Mouse (Mus musculus) adrenal gland, postnatal 0 days (tissue): ENCODE measurements around the gene Cox14. TPM values are rescaled to one million over a fixed set of nuclear protein-coding genes. Genes with fewer than 3 reads are reported as not detected.

Experiments used
- polyA plus RNA-seq: library from polyadenylated mRNA; unstranded; fragments of >200 nt; fragmentation: Nextera tagmentation; extraction: Ambion mirVana; gene quantifications from 2 replicates; pipeline ENCODE4 v1.2.1, GENCODE M21; 2015

Cox14 gene
- 591 and 623 TPM in 2 replicates for polyA plus RNA-seq

DNA sequence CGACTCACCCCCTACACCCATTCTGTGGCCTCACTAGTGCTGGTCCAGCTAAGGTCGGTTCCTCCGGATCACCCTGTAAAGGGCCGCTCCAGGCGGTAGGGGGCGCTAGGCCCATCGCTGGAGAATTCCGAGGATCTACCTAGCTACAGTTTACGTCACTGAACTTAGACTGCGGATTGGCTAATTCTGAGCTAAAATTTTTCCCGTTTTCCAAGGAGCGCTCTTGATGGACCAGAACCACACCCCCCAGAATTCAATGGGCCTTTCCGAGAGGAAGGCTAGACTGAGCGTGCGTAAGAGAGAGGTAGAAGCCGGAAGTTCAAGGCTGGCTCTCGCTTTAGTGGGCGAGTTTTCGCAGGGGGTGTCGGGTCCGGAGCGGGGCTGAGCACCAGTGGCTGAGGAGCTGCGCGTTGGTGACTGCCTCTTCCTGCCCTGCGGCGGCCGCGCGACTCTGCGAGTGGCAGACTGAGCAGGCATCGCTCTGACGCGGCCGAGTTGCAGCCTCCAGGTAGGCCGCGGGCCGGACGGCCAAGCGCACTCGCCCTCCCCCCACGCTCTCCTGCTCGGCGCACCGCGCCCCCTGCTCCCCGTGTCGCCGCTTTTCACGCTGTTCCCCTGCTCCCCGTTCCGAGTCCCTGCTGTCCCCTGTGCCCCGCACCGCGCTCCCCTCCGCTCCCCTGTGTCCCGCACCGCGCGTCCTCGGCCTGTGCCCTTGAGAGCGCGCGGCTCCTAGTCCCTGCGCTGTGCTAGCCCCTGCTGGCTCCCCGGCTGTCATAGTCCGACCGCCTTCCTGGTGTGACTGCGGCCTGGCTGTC lies at the start of gene Cox14:
TSS of gene Cox14 (plus strand) at position 278 of the 815 bp plus-strand sequence.

DNA sequence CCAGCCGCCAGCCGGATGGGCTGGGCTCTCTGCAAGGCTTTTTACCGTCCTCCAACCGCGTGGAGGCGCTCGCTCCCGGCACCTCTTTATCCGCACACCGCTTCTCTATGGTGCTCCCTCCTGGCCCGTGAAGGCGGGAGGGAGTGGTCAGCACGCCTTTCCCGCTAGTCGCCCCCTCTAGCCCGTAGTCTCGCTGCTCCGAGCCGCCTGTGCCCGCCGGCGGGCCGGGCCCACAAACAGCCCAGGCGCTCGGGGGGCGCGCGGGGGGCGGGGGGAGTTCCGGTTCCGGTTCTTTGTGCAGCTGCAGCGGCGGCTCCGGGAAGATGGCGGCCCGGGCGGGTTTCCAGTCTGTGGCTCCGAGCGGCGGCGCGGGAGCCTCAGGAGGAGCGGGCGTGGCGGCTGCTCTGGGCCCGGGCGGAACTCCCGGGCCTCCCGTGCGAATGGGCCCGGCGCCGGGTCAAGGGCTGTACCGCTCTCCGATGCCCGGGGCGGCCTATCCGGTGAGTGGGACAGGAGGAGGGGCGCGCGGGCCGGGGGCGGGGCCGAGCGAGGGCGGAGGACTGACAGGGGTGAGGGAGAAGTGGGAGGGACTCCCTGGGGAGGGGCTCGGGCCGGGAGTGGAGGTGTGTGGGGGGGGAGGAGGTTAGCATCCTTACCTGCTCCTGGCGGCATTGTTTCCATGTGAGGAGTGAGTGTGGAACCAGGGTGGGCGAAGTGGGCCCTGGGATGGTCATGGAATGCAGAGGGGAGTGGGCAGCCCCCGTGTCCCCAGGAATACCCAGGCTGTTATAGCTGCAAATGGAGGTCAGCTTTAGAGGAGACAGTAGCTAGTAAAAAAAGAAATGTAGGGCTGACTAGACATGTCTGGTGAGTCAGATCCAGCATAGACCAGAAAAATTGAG lies 23.2 kb upstream of the Cox14 start, which contains the start of gene Smarcd1:
TSS of gene Smarcd1 (plus strand) at position 131 of the 902 bp plus-strand sequence.

DNA sequence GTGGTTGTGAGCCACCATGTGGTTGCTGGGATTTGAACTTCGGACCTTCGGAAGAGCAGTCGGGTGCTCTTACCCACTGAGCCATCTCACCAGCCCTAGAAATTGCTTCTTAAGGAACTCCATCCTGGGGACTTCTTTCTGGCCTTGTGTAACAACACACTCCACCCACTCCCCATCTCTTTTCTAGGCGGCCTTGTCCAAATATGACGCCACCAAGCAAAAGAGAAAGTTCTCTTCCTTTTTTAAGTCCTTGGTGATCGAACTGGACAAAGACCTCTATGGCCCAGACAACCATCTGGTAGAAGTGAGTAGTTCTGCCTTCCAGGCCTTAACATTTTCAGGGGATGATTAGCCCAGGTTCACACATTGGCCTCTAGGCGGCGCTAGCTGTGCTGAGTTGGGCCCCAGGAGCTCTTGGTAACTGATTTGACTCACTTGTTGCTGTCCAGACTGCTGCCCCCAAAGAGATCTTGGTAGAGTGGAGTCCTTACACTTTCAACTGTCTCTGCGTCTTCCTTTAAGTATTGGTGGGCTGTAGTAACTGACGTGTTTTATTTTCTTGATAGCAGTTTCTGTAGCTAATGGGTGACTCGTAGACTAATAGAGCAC lies 19.9 kb upstream of the Cox14 start, which contains the start of gene Gm17349:
TSS of gene Gm17349 (minus strand) at position 51 of the 609 bp plus-strand sequence.

DNA sequence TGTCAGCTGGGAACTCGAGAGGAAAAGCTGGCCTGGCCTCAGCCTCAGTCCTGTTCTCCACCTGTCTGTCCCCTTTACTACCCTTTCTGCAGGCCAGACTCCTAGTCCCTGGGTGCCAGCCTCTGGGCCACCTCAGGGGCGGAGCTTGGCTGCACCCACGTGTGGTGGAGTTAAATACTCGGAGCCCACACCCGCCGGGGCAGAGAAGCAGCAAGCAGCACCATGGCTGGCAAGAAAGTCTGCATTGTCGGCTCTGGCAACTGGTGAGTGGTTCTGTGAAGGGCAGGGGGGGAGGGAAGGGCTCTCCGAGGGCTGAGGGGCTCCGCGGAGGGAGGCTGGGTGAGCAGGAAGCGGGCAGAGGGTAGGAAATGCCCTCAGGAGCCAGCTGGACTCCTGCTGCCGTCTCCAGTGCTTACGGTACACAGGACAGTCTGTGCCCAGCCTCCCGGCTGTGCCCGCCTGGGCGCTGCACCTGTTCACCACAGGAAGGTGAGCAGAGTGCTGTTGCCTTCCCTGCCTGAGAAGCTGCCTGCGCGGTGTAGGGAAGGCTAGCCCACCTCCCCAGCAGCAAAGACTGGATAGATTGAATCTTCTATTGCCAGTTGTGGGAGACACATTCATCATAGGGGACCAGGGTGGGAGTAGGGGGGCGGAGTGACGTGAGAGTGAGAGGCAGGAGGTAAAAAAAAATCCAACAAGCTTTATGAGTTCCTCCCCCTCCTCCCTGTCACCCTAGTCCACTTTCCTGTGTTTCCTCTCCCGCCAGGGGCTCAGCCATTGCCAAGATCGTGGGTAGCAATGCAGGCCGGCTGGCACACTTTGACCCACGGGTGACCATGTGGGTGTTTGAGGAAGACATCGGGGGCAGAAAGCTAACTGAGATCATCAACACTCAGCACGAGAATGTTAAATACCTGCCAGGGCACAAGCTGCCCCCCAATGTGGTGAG lies 7.8 kb upstream of the Cox14 start, which contains the start of gene Gpd1:
TSS of gene Gpd1 (plus strand) at position 130 of the 949 bp plus-strand sequence.

DNA sequence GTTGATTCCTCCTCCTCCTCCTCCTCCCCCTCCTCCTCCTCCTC lies 47.3 kb downstream of the Cox14 start, which contains the start of gene Cers5:
TSS of gene Cers5 (minus strand) at position 5 of the 44 bp plus-strand sequence.

Other genes with a start within 250 kb of the Cox14 start
- gene Faim2, start 197.5 kb upstream of the Cox14 start, polyA plus RNA-seq = 12.9 and 18.4 TPM in 2 replicates
- gene Aqp2, start 146.6 kb upstream of the Cox14 start, polyA plus RNA-seq = 1.4 and 4.6 TPM in 2 replicates
- 0.41 and 1.4 TPM in 2 replicates for gene Aqp5, start 134.8 kb upstream of the Cox14 start, polyA plus RNA-seq
- gene Aqp6, start 124.2 kb upstream of the Cox14 start, polyA plus RNA-seq = not detected in 2 replicates
- 26.2 and 30.6 TPM in 2 replicates for gene Racgap1, start 74.0 kb upstream of the Cox14 start, polyA plus RNA-seq
- gene Asic1, start 55.2 kb upstream of the Cox14 start, polyA plus RNA-seq = 1.4 and 2.3 TPM in 2 replicates
- 24.2 and 30.4 TPM in 2 replicates for gene Smarcd1, start 23.5 kb upstream of the Cox14 start, polyA plus RNA-seq
- gene Gm17349, start 20.1 kb upstream of the Cox14 start, polyA plus RNA-seq = not detected in 2 replicates
- gene Gpd1, start 8.1 kb upstream of the Cox14 start, polyA plus RNA-seq = 8.4 and 17.2 TPM in 2 replicates
- 66.3 and 78.1 TPM in 2 replicates for gene Cers5, start 47.3 kb downstream of the Cox14 start, polyA plus RNA-seq
- gene Lima1, start 149.8 kb downstream of the Cox14 start, polyA plus RNA-seq = 24.3 and 24.5 TPM in 2 replicates
- gene Fam186a, start 241.4 kb downstream of the Cox14 start, polyA plus RNA-seq = 0.11 TPM in 1 of 2 replicates, not detected in the other
- 15.0 and 21.4 TPM in 2 replicates for gene Larp4, start 244.4 kb downstream of the Cox14 start, polyA plus RNA-seq